Mouse (Mus musculus): ENCODE data around the gene Dcun1d3. TPM values are rescaled to one million over a fixed set of nuclear protein-coding genes. Genes with fewer than 3 reads are reported as not detected.

Gene Dcun1d3
- polyA plus RNA-seq, 1 experiment = 37.9 TPM

- TF ChIP-seq CTCF (IDR thresholded peaks at IDR 0.05; ENCODE audit: low read depth, low read length) (no peak), EP300 (IDR thresholded peaks at IDR 0.05; ENCODE audit: insufficient read depth, low read depth, low read length) (no peak), POLR2A (IDR thresholded peaks at IDR 0.05; ENCODE audit: insufficient read depth, low read length) (no peak)
- H3K36me3 ChIP-seq (ENCODE audit: control insufficient read depth, insufficient read depth, low read length, poor library complexity, severe bottlenecking) = no peaks in the 10 kb centered on the region; the same call in 1 of the 2 replicates
- no peaks in the 10 kb centered on the region for H3K4me1 ChIP-seq (ENCODE audit: control insufficient read depth, insufficient read depth, low read length)
- H3K9ac ChIP-seq (ENCODE audit: low read depth, poor library complexity, severe bottlenecking) = no peak overlapping the region
- H3K4me3 ChIP-seq (ENCODE audit: low read depth, low read length) = no peak overlapping the region
- H3K27me3 ChIP-seq (ENCODE audit: control insufficient read depth, insufficient read depth, low read length, poor library complexity, severe bottlenecking) = no peaks in the 10 kb centered on the region
- H3K27ac ChIP-seq (ENCODE audit: insufficient read depth, low read length) = no peak overlapping the region
- no peaks in the 10 kb centered on the region for H3K9me3 ChIP-seq (replicated peaks; ENCODE audit: control insufficient read depth, insufficient read depth, low read length, poor library complexity, severe bottlenecking)
Observed at GRCm38 (mm10) chr7:119835996-119836777, 59.9 kb downstream of the Dcun1d3 start.

- Histone ChIP-seq H3K27ac (ENCODE audit: insufficient read depth, low read length) (no peak overlapping the region), H3K4me1 (ENCODE audit: control insufficient read depth, insufficient read depth, low read length) (no peaks in the 10 kb centered on the region), H3K9me3 (replicated peaks; ENCODE audit: control insufficient read depth, insufficient read depth, low read length, poor library complexity, severe bottlenecking) (no peaks in the 10 kb centered on the region), H3K4me3 (ENCODE audit: low read depth, low read length) (no peak overlapping the region), H3K27me3 (ENCODE audit: control insufficient read depth, insufficient read depth, low read length, poor library complexity, severe bottlenecking) (no peaks in the 10 kb centered on the region), H3K9ac (ENCODE audit: low read depth, poor library complexity, severe bottlenecking) (no peak overlapping the region), H3K36me3 (ENCODE audit: control insufficient read depth, insufficient read depth, low read length, poor library complexity, severe bottlenecking) (no peaks in the 10 kb centered on the region; the same call in 1 of the 2 replicates)
- TF ChIP-seq CTCF (IDR thresholded peaks at IDR 0.05; ENCODE audit: low read depth, low read length) (no peak), POLR2A (IDR thresholded peaks at IDR 0.05; ENCODE audit: insufficient read depth, low read length) (no peak), EP300 (IDR thresholded peaks at IDR 0.05; ENCODE audit: insufficient read depth, low read depth, low read length) (no peak)
Observed at GRCm38 (mm10) chr7:119835371-119835770, 60.7 kb downstream of the Dcun1d3 start.

DNA sequence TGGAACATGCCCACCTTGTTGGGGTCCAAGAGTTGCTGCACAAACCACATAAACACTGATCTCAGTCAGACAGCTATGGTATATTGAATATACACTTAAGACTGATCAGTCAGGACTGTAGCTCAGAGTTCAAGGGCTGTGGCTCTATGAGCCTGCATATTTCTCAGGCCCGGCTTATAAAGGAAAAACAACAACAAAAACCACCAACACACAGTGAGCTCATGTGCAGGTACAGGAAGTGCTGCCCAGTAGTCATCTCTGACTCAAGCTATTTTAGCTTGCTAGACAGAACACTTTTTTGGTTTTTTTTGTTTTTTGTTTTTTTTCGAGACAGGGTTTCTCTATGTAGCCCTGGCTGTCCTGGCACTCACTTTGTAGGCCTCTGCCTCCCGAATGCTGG lies 87.4 kb downstream of the Dcun1d3 start:
- no peak overlapping the region for H3K4me3 ChIP-seq (ENCODE audit: low read depth, low read length)
- no peak for TF ChIP-seq EP300 (IDR thresholded peaks at IDR 0.05; ENCODE audit: insufficient read depth, low read depth, low read length)
- no peak for TF ChIP-seq POLR2A (IDR thresholded peaks at IDR 0.05; ENCODE audit: insufficient read depth, low read length)
- no peak for TF ChIP-seq CTCF (IDR thresholded peaks at IDR 0.05; ENCODE audit: low read depth, low read length)
- no peak overlapping the region for H3K9ac ChIP-seq (ENCODE audit: low read depth, poor library complexity, severe bottlenecking)
- no peak overlapping the region for H3K27ac ChIP-seq (ENCODE audit: insufficient read depth, low read length)
- no peaks in the 10 kb centered on the region for H3K9me3 ChIP-seq (replicated peaks; ENCODE audit: control insufficient read depth, insufficient read depth, low read length, poor library complexity, severe bottlenecking)
- no peaks in the 10 kb centered on the region for H3K4me1 ChIP-seq (ENCODE audit: control insufficient read depth, insufficient read depth, low read length)
- H3K36me3 ChIP-seq (ENCODE audit: control insufficient read depth, insufficient read depth, low read length, poor library complexity, severe bottlenecking) = peaks cover 3% of the 10 kb centered on the region; the same call in 1 of the 2 replicates
- H3K27me3 ChIP-seq (ENCODE audit: control insufficient read depth, insufficient read depth, low read length, poor library complexity, severe bottlenecking) = no peaks in the 10 kb centered on the region

DNA sequence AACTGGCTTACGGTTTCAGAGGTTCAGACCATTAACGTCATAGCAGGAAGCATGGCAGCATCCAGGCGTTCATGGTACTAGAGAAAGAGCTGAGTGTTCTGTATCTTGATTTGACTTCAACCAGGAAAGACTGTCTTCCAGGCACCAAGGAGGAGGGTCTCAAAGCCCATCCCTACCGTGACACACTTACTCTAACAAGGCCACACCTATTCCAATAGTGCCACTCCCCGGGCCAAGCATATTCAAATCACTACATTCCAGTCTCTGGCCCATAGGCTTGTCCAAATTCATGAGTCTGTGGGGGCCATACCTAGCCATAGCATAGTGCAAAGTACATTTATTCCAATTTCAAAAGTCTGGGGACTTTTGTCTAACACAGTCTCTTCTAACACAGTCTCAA lies 88.7 kb downstream of the Dcun1d3 start:
- no peak overlapping the region for H3K4me3 ChIP-seq (ENCODE audit: low read depth, low read length)
- H3K9me3 ChIP-seq (replicated peaks; ENCODE audit: control insufficient read depth, insufficient read depth, low read length, poor library complexity, severe bottlenecking) = no peaks in the 10 kb centered on the region
- no peak for TF ChIP-seq CTCF (IDR thresholded peaks at IDR 0.05; ENCODE audit: low read depth, low read length)
- TF ChIP-seq EP300 (IDR thresholded peaks at IDR 0.05; ENCODE audit: insufficient read depth, low read depth, low read length) = no peak
- no peak for TF ChIP-seq POLR2A (IDR thresholded peaks at IDR 0.05; ENCODE audit: insufficient read depth, low read length)
- H3K4me1 ChIP-seq (ENCODE audit: control insufficient read depth, insufficient read depth, low read length) = no peaks in the 10 kb centered on the region
- H3K9ac ChIP-seq (ENCODE audit: low read depth, poor library complexity, severe bottlenecking) = no peak overlapping the region
- no peaks in the 10 kb centered on the region for H3K27me3 ChIP-seq (ENCODE audit: control insufficient read depth, insufficient read depth, low read length, poor library complexity, severe bottlenecking)
- peaks cover 3% of the 10 kb centered on the region; the same call in 1 of the 2 replicates for H3K36me3 ChIP-seq (ENCODE audit: control insufficient read depth, insufficient read depth, low read length, poor library complexity, severe bottlenecking)
- H3K27ac ChIP-seq (ENCODE audit: insufficient read depth, low read length) = no peak overlapping the region

Other genes starting within 250 kb of the Dcun1d3 start
- gene Acsm4, start 206.3 kb downstream of the Dcun1d3 start, polyA plus RNA-seq (2011; ENCODE audit: insufficient read depth, insufficient read length, low read depth, missing spikeins) = not detected in 2 replicates
- 67.9 and 68.0 TPM in 2 replicates for gene Thumpd1, start 175.5 kb downstream of the Dcun1d3 start, polyA plus RNA-seq (2011; ENCODE audit: insufficient read depth, insufficient read length, low read depth, missing spikeins)
- not detected in 2 replicates for gene Acsm3, start 135.4 kb downstream of the Dcun1d3 start, polyA plus RNA-seq (2011; ENCODE audit: insufficient read depth, insufficient read length, low read depth, missing spikeins)
- 27.0 and 31.4 TPM in 2 replicates for gene Rexo5, start 102.3 kb downstream of the Dcun1d3 start, polyA plus RNA-seq (2011; ENCODE audit: insufficient read depth, insufficient read length, low read depth, missing spikeins)
- 22.1 and 26.9 TPM in 2 replicates for gene Eri2, start 102.2 kb downstream of the Dcun1d3 start, polyA plus RNA-seq (2011; ENCODE audit: insufficient read depth, insufficient read length, low read depth, missing spikeins)
- gene Lyrm1, start 437 bp downstream of the Dcun1d3 start, polyA plus RNA-seq (2011; ENCODE audit: insufficient read depth, insufficient read length, low read depth, missing spikeins) = 7.2 and 8.7 TPM in 2 replicates
- not detected in 2 replicates for gene Dnah3, start 199.0 kb upstream of the Dcun1d3 start, polyA plus RNA-seq (2011; ENCODE audit: insufficient read depth, insufficient read length, low read depth, missing spikeins)
- gene Tmem159, start 206.1 kb upstream of the Dcun1d3 start, polyA plus RNA-seq (2011; ENCODE audit: insufficient read depth, insufficient read length, low read depth, missing spikeins) = 13.7 and 14.5 TPM in 2 replicates
- gene Zp2, start 249.0 kb upstream of the Dcun1d3 start, polyA plus RNA-seq (2011; ENCODE audit: insufficient read depth, insufficient read length, low read depth, missing spikeins) = not detected in 2 replicates

Measured in ES-Bruce4 (cell line).